Mouse (Mus musculus): ENCODE results near the gene Nlgn3. TPM values are rescaled to one million over a fixed set of nuclear protein-coding genes. Genes with fewer than 3 reads are reported as not detected.
"Not testable (repeated sequence)": the region's sequence is repeated elsewhere in the genome, so short reads cannot be mapped to it uniquely, and the experiment has no call there.

Gene Nlgn3
- polyA plus RNA-seq, 1 experiment from 2014 or later, result 59.3 TPM

- no peak overlapping the region for H3K4me3 ChIP-seq
- no peaks in the 10 kb centered on the region for H3K9me3 ChIP-seq
- no peak overlapping the region for H3K9ac ChIP-seq
- peaks cover 9% of the 10 kb centered on the region for H3K27me3 ChIP-seq
- H3K4me2 ChIP-seq, result no peak overlapping the region
- no peak for ATAC-seq (ENCODE audit: low read depth)
- H3K36me3 ChIP-seq, result no peaks in the 10 kb centered on the region
- WGBS, result 95% methylated on average over 2 of the region's 2 CpGs
- no peaks in the 10 kb centered on the region for H3K4me1 ChIP-seq (replicated peaks)
- no peak overlapping the region for H3K27ac ChIP-seq (replicated peaks)
These were observed 46.5 kb downstream of the Nlgn3 start for GRCm38 (mm10) chrX:101345456-101345855.

- Histone ChIP-seq H3K4me1 (replicated peaks) (no peaks in the 10 kb centered on the region), H3K27me3 (peaks cover 9% of the 10 kb centered on the region), H3K9ac (no peak overlapping the region), H3K4me3 (no peak overlapping the region), H3K27ac (replicated peaks) (no peak overlapping the region), H3K4me2 (no peak overlapping the region), H3K9me3 (no peaks in the 10 kb centered on the region), H3K36me3 (no peaks in the 10 kb centered on the region)
- ATAC-seq (ENCODE audit: low read depth), result no peak
- whole genome bisulfite sequencing, result 66% methylated on average over 4 of the region's 4 CpGs
These were observed 47.5 kb downstream of the Nlgn3 start for GRCm38 (mm10) chrX:101346475-101346874.

GRCm38 (mm10) chrX:101351188-101351587 is 52.2 kb downstream of the Nlgn3 start:
- Histone ChIP-seq H3K4me2 (no peak overlapping the region), H3K36me3 (no peaks in the 10 kb centered on the region), H3K27me3 (peaks cover 9% of the 10 kb centered on the region), H3K4me1 (replicated peaks) (no peaks in the 10 kb centered on the region), H3K9ac (no peak overlapping the region), H3K4me3 (no peak overlapping the region), H3K27ac (replicated peaks) (no peak overlapping the region), H3K9me3 (no peaks in the 10 kb centered on the region)
- WGBS, result 59% methylated on average over 4 of the region's 4 CpGs
- ATAC-seq (ENCODE audit: low read depth), result no peak

GRCm38 (mm10) chrX:101358902-101359301 is 59.9 kb downstream of the Nlgn3 start:
- not testable (repeated sequence) for ATAC-seq (ENCODE audit: low read depth); H3K27ac ChIP-seq (replicated peaks); H3K4me1 ChIP-seq (replicated peaks); H3K36me3 ChIP-seq; H3K9me3 ChIP-seq; H3K4me2 ChIP-seq; H3K27me3 ChIP-seq; H3K4me3 ChIP-seq; H3K9ac ChIP-seq
- WGBS, result 60% methylated on average over 4 of the region's 4 CpGs

DNA sequence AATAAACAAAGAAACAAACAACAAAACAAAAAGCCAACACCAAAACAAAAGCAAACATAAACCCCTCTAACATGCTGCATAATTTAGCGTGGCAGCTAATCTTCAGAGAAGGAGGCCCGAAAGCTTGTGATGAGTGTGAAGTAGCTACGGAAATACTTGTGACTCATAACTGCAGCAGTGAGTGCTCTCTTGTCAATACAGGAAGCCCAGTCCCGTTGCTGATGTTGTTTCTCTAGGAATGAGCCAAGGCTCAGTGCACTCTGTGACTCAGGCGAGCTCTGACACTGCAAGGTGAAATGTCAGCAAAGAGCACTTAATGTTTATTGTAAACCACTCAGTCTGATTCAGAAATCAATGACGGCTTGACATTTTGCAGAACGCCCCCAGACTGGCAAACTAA is 70.0 kb downstream of the Nlgn3 start:
- H3K36me3 ChIP-seq, result no peaks in the 10 kb centered on the region
- H3K27ac ChIP-seq (replicated peaks), result no peak overlapping the region
- H3K9me3 ChIP-seq, result no peaks in the 10 kb centered on the region
- ATAC-seq (ENCODE audit: low read depth), result no peak
- no peak overlapping the region for H3K4me2 ChIP-seq
- no peak overlapping the region for H3K4me3 ChIP-seq
- H3K4me1 ChIP-seq (replicated peaks), result no peaks in the 10 kb centered on the region
- H3K27me3 ChIP-seq, result peaks cover 8% of the 10 kb centered on the region; the same call in 1 of the 2 replicates
- no peak overlapping the region for H3K9ac ChIP-seq
- 79% methylated on average over 7 of the region's 7 CpGs for WGBS

GRCm38 (mm10) chrX:101370573-101370972 is 71.6 kb downstream of the Nlgn3 start:
- Histone ChIP-seq H3K36me3 (no peaks in the 10 kb centered on the region), H3K9ac (no peak overlapping the region), H3K27me3 (peaks cover 15% of the 10 kb centered on the region; the same call in 1 of the 2 replicates), H3K27ac (replicated peaks) (no peak overlapping the region), H3K4me3 (no peak overlapping the region), H3K4me2 (no peak overlapping the region), H3K4me1 (replicated peaks) (no peaks in the 10 kb centered on the region), H3K9me3 (no peaks in the 10 kb centered on the region)
- ATAC-seq (ENCODE audit: low read depth), result no peak
- 72% methylated on average over 3 of the region's 3 CpGs for WGBS

DNA sequence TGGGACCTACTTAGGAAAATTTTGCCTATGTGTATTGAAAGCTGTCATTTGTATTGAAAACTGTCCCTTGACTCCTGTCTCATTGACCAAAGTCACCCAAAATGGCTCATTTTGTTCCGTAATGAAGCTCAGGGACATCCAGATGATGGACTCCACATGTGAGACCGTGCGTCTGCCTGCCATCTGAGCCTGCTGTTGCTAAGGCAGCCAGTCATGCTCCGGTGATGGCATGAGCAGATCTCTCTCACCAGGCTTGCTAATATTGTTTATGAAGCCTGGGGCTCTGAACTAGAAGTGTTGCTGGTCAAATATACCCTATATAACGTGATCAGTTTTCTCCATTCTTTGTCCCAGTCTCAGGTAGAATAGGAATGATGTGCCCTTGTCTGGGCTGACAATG is 74.0 kb downstream of the Nlgn3 start:
- Histone ChIP-seq H3K9ac (no peak overlapping the region), H3K36me3 (no peaks in the 10 kb centered on the region), H3K4me1 (replicated peaks) (no peaks in the 10 kb centered on the region), H3K27ac (replicated peaks) (no peak overlapping the region), H3K4me2 (no peak overlapping the region), H3K9me3 (no peaks in the 10 kb centered on the region), H3K4me3 (no peak overlapping the region), H3K27me3 (peaks cover 15% of the 10 kb centered on the region; the same call in 1 of the 2 replicates)
- 64% methylated on average over 5 of the region's 5 CpGs for WGBS
- ATAC-seq (ENCODE audit: low read depth), result no peak

Other genes with a start within 250 kb of the Nlgn3 start
- gene Tex11, start 239.5 kb upstream of the Nlgn3 start, polyA plus RNA-seq (2015; fragmentation: Nextera tagmentation; extraction: Ambion mirVana), result 0.11 TPM in 1 of 2 replicates, not detected in the other
- 0.98 and 1.1 TPM in 2 replicates for gene Slc7a3, start 213.1 kb upstream of the Nlgn3 start, polyA plus RNA-seq (2015; fragmentation: Nextera tagmentation; extraction: Ambion mirVana)
- gene Snx12, start 76.6 kb upstream of the Nlgn3 start, polyA plus RNA-seq (2015; fragmentation: Nextera tagmentation; extraction: Ambion mirVana), result 50.3 and 61.3 TPM in 2 replicates
- gene Foxo4, start 44.6 kb upstream of the Nlgn3 start, polyA plus RNA-seq (2015; fragmentation: Nextera tagmentation; extraction: Ambion mirVana), result 1.0 and 1.1 TPM in 2 replicates
- not detected in 2 replicates for gene Gm614, start 35.2 kb upstream of the Nlgn3 start, polyA plus RNA-seq (2015; fragmentation: Nextera tagmentation; extraction: Ambion mirVana)
- gene Il2rg, start 30.9 kb upstream of the Nlgn3 start, polyA plus RNA-seq (2015; fragmentation: Nextera tagmentation; extraction: Ambion mirVana), result 6.8 and 7.1 TPM in 2 replicates
- not detected in 2 replicates for gene Gm20489, start 30.1 kb upstream of the Nlgn3 start, polyA plus RNA-seq (2015; fragmentation: Nextera tagmentation; extraction: Ambion mirVana)
- gene Med12, start 25.1 kb upstream of the Nlgn3 start, polyA plus RNA-seq (2015; fragmentation: Nextera tagmentation; extraction: Ambion mirVana), result 25.9 and 26.6 TPM in 2 replicates
- gene Gjb1, start 77.2 kb downstream of the Nlgn3 start, polyA plus RNA-seq (2015; fragmentation: Nextera tagmentation; extraction: Ambion mirVana), result 0.92 and 0.98 TPM in 2 replicates
- 49.7 and 51.7 TPM in 2 replicates for gene Zmym3, start 121.7 kb downstream of the Nlgn3 start, polyA plus RNA-seq (2015; fragmentation: Nextera tagmentation; extraction: Ambion mirVana)
- gene Nono, start 130.2 kb downstream of the Nlgn3 start, polyA plus RNA-seq (2015; fragmentation: Nextera tagmentation; extraction: Ambion mirVana), result 372 and 398 TPM in 2 replicates
- 3.5 and 4.7 TPM in 2 replicates for gene Itgb1bp2, start 149.9 kb downstream of the Nlgn3 start, polyA plus RNA-seq (2015; fragmentation: Nextera tagmentation; extraction: Ambion mirVana)
- gene Taf1, start 233.6 kb downstream of the Nlgn3 start, polyA plus RNA-seq (2015; fragmentation: Nextera tagmentation; extraction: Ambion mirVana), result 12.3 and 13.6 TPM in 2 replicates

Data from neural tube, embryonic 13.5 days (tissue).